Mouse (Mus musculus): Measurements from ENCODE around the gene Pdlim1. TPM values are rescaled to one million over a fixed set of nuclear protein-coding genes. Genes with fewer than 3 reads are reported as not detected.

Gene Pdlim1
- 179 and 204 TPM in 2 replicates for polyA plus RNA-seq (2015; fragmentation: Nextera tagmentation; extraction: Ambion mirVana)

- Histone ChIP-seq H3K4me3 (peak within 1 kb of the TSS; percentile 63), H3K36me3 (no peaks in the 10 kb centered on the region), H3K9ac (peak within 1 kb of the TSS; percentile 54), H3K4me1 (peaks cover 15% of the 10 kb centered on the region), H3K9me3 (no peaks in the 10 kb centered on the region), H3K27me3 (peaks cover 16% of the 10 kb centered on the region), H3K27ac (peak within 1 kb of the TSS; percentile 63), H3K4me2 (peak within 1 kb of the TSS; percentile 97)
- ATAC-seq (ENCODE audit: insufficient number of reproducible peaks, low FRiP score, low TSS enrichment, low read depth) = peak; percentile 78
- under 1% methylated on average over 35 of the region's 54 CpGs for whole genome bisulfite sequencing
These were observed at the start of gene Pdlim1 for GRCm38 (mm10) chr19:40271308-40271892. Pdlim1 (minus strand) TSS chr19:40271842.

GRCm38 (mm10) chr19:40319199-40319598 is 47.6 kb upstream of the Pdlim1 start:
- Histone ChIP-seq H3K4me3 (no peak overlapping the region), H3K4me1 (no peaks in the 10 kb centered on the region; the same call in 1 of the 2 replicates), H3K4me2 (no peak overlapping the region), H3K36me3 (peaks cover 14% of the 10 kb centered on the region; the same call in 1 of the 2 replicates), H3K27ac (no peak overlapping the region), H3K9me3 (no peaks in the 10 kb centered on the region), H3K27me3 (no peaks in the 10 kb centered on the region), H3K9ac (no peak overlapping the region)
- ATAC-seq (ENCODE audit: insufficient number of reproducible peaks, low FRiP score, low TSS enrichment, low read depth) = no peak
- 70% methylated on average over 3 of the region's 3 CpGs for WGBS

- H3K4me3 ChIP-seq = no peak overlapping the region
- H3K9ac ChIP-seq = no peak overlapping the region
- H3K27ac ChIP-seq = no peak overlapping the region
- H3K4me2 ChIP-seq = no peak overlapping the region
- no peak for ATAC-seq (ENCODE audit: insufficient number of reproducible peaks, low FRiP score, low TSS enrichment, low read depth)
- no peaks in the 10 kb centered on the region; the same call in 1 of the 2 replicates for H3K4me1 ChIP-seq
- H3K36me3 ChIP-seq = peaks cover 20% of the 10 kb centered on the region; the same call in 1 of the 2 replicates
- WGBS = 48% methylated on average over 6 of the region's 6 CpGs
- H3K27me3 ChIP-seq = no peaks in the 10 kb centered on the region
- H3K9me3 ChIP-seq = no peaks in the 10 kb centered on the region
These were observed 46.9 kb upstream of the Pdlim1 start for GRCm38 (mm10) chr19:40318511-40318910.

- WGBS = 76% methylated on average over 4 of the region's 4 CpGs
- no peaks in the 10 kb centered on the region for H3K27me3 ChIP-seq
- ATAC-seq (ENCODE audit: insufficient number of reproducible peaks, low FRiP score, low TSS enrichment, low read depth) = no peak
- no peaks in the 10 kb centered on the region for H3K9me3 ChIP-seq
- H3K36me3 ChIP-seq = peaks cover 21% of the 10 kb centered on the region; the same call in 1 of the 2 replicates
- no peaks in the 10 kb centered on the region for H3K4me1 ChIP-seq
- no peak overlapping the region for H3K27ac ChIP-seq
- no peak overlapping the region for H3K9ac ChIP-seq
- H3K4me2 ChIP-seq = no peak overlapping the region
- no peak overlapping the region for H3K4me3 ChIP-seq
These were observed 45.4 kb upstream of the Pdlim1 start for GRCm38 (mm10) chr19:40317001-40317400.

GRCm38 (mm10) chr19:40314252-40314651 is 42.6 kb upstream of the Pdlim1 start:
- 88% methylated on average over 11 of the region's 11 CpGs for WGBS
- no peaks in the 10 kb centered on the region for H3K27me3 ChIP-seq
- peaks cover 20% of the 10 kb centered on the region; the same call in 1 of the 2 replicates for H3K36me3 ChIP-seq
- H3K4me2 ChIP-seq = no peak overlapping the region
- no peak overlapping the region for H3K9ac ChIP-seq
- no peak for ATAC-seq (ENCODE audit: insufficient number of reproducible peaks, low FRiP score, low TSS enrichment, low read depth)
- H3K9me3 ChIP-seq = no peaks in the 10 kb centered on the region
- H3K4me1 ChIP-seq = no peaks in the 10 kb centered on the region
- no peak overlapping the region for H3K4me3 ChIP-seq
- H3K27ac ChIP-seq = no peak overlapping the region

GRCm38 (mm10) chr19:40311631-40312030 is 40.0 kb upstream of the Pdlim1 start:
- no peak overlapping the region for H3K9ac ChIP-seq
- H3K4me1 ChIP-seq = no peaks in the 10 kb centered on the region
- no peaks in the 10 kb centered on the region for H3K27me3 ChIP-seq
- no peak overlapping the region for H3K27ac ChIP-seq
- ATAC-seq (ENCODE audit: insufficient number of reproducible peaks, low FRiP score, low TSS enrichment, low read depth) = no peak
- no peak overlapping the region for H3K4me2 ChIP-seq
- H3K4me3 ChIP-seq = no peak overlapping the region
- 97% methylated on average over 8 of the region's 8 CpGs for WGBS
- peaks cover 24% of the 10 kb centered on the region; the same call in 1 of the 2 replicates for H3K36me3 ChIP-seq
- H3K9me3 ChIP-seq = no peaks in the 10 kb centered on the region

GRCm38 (mm10) chr19:40310410-40311130 is 38.9 kb upstream of the Pdlim1 start:
- 0 out of 2 replicates have a peak, but pooled peaks have one; percentile 16 for ATAC-seq (ENCODE audit: insufficient number of reproducible peaks, low FRiP score, low TSS enrichment, low read depth)
- no peak overlapping the region for H3K4me3 ChIP-seq
- peaks cover 24% of the 10 kb centered on the region; the same call in 1 of the 2 replicates for H3K36me3 ChIP-seq
- WGBS = 82% methylated on average over 15 of the region's 15 CpGs
- no peaks in the 10 kb centered on the region for H3K27me3 ChIP-seq
- no peak overlapping the region for H3K4me2 ChIP-seq
- H3K4me1 ChIP-seq = no peaks in the 10 kb centered on the region
- no peak overlapping the region for H3K27ac ChIP-seq
- H3K9ac ChIP-seq = no peak overlapping the region
- H3K9me3 ChIP-seq = no peaks in the 10 kb centered on the region

- Histone ChIP-seq H3K9ac (no peak overlapping the region), H3K27me3 (no peaks in the 10 kb centered on the region), H3K4me1 (no peaks in the 10 kb centered on the region), H3K9me3 (no peaks in the 10 kb centered on the region), H3K4me3 (no peak overlapping the region), H3K27ac (no peak overlapping the region), H3K36me3 (peaks cover 24% of the 10 kb centered on the region; the same call in 1 of the 2 replicates), H3K4me2 (no peak overlapping the region)
- no peak for ATAC-seq (ENCODE audit: insufficient number of reproducible peaks, low FRiP score, low TSS enrichment, low read depth)
- WGBS = 88% methylated on average over 12 of the region's 12 CpGs
These were observed 38.3 kb upstream of the Pdlim1 start for GRCm38 (mm10) chr19:40309911-40310310.

- peaks cover 13% of the 10 kb centered on the region; the same call in 1 of the 2 replicates for H3K36me3 ChIP-seq
- no peak for ATAC-seq (ENCODE audit: insufficient number of reproducible peaks, low FRiP score, low TSS enrichment, low read depth)
- WGBS = 81% methylated on average over 7 of the region's 7 CpGs
These were observed 35.9 kb upstream of the Pdlim1 start for GRCm38 (mm10) chr19:40307550-40307949.

GRCm38 (mm10) chr19:40306631-40307030 is 35.0 kb upstream of the Pdlim1 start:
- no peak overlapping the region for H3K9ac ChIP-seq
- peaks cover 6% of the 10 kb centered on the region; the same call in 1 of the 2 replicates for H3K4me1 ChIP-seq
- 72% methylated on average over 2 of the region's 2 CpGs for WGBS
- no peak overlapping the region for H3K4me3 ChIP-seq
- no peaks in the 10 kb centered on the region for H3K9me3 ChIP-seq
- H3K36me3 ChIP-seq = peaks cover 13% of the 10 kb centered on the region; the same call in 1 of the 2 replicates
- no peak overlapping the region for H3K4me2 ChIP-seq
- no peaks in the 10 kb centered on the region for H3K27me3 ChIP-seq
- no peak overlapping the region for H3K27ac ChIP-seq
- ATAC-seq (ENCODE audit: insufficient number of reproducible peaks, low FRiP score, low TSS enrichment, low read depth) = no peak

More at GRCm38 (mm10) chr19:40307550-40307949, 35.9 kb upstream of the Pdlim1 start:
- Histone ChIP-seq H3K9me3 (no peaks in the 10 kb centered on the region), H3K4me2 (no peak overlapping the region), H3K4me3 (no peak overlapping the region), H3K27ac (no peak overlapping the region), H3K9ac (no peak overlapping the region), H3K4me1 (peaks cover 6% of the 10 kb centered on the region; the same call in 1 of the 2 replicates), H3K27me3 (no peaks in the 10 kb centered on the region)

- Histone ChIP-seq H3K9ac (no peak overlapping the region), H3K4me3 (no peak overlapping the region), H3K27ac (no peak overlapping the region), H3K9me3 (no peaks in the 10 kb centered on the region), H3K4me1 (peaks cover 6% of the 10 kb centered on the region; the same call in 1 of the 2 replicates), H3K27me3 (no peaks in the 10 kb centered on the region), H3K36me3 (peaks cover 11% of the 10 kb centered on the region; the same call in 1 of the 2 replicates), H3K4me2 (no peak overlapping the region)
- ATAC-seq (ENCODE audit: insufficient number of reproducible peaks, low FRiP score, low TSS enrichment, low read depth) = no peak
- WGBS = 75% methylated on average over 7 of the region's 7 CpGs
These were observed 33.8 kb upstream of the Pdlim1 start for GRCm38 (mm10) chr19:40305456-40305855.

- Histone ChIP-seq H3K4me1 (peaks cover 6% of the 10 kb centered on the region; the same call in 1 of the 2 replicates), H3K36me3 (no peaks in the 10 kb centered on the region; the same call in 1 of the 2 replicates), H3K9me3 (no peaks in the 10 kb centered on the region), H3K4me3 (no peak overlapping the region), H3K4me2 (no peak overlapping the region), H3K27me3 (no peaks in the 10 kb centered on the region), H3K27ac (no peak overlapping the region), H3K9ac (no peak overlapping the region)
- 61% methylated on average over 9 of the region's 9 CpGs for WGBS
- 0 out of 2 replicates have a peak, but pooled peaks have one; percentile 31 for ATAC-seq (ENCODE audit: insufficient number of reproducible peaks, low FRiP score, low TSS enrichment, low read depth)
These were observed 31.3 kb upstream of the Pdlim1 start for GRCm38 (mm10) chr19:40302916-40303315.

All from limb, embryonic 15.5 days (tissue).